Mouse (Mus musculus) myocyte (in vitro differentiated cells): ENCODE data around the gene March7.

Experiments
- POLR2A ChIP-seq: IDR thresholded peaks from one replicate; pipeline ENCODE4 v1.6.1; 2011; ENCODE audit warnings: low read depth, mild to moderate bottlenecking, control low read depth, moderate library complexity; ENCODE audit not compliant: insufficient read length
- POLR2AphosphoS2 ChIP-seq: IDR thresholded peaks from one replicate; pipeline ENCODE4 v1.6.1; 2011; ENCODE audit warnings: low read depth, control low read depth; ENCODE audit not compliant: insufficient read length
- TCF12 ChIP-seq: IDR thresholded peaks from one replicate; pipeline ENCODE4 v1.6.1; 2011; ENCODE audit warnings: mild to moderate bottlenecking, control low read depth; ENCODE audit not compliant: poor library complexity, insufficient read depth, severe bottlenecking

GRCm38 (mm10) chr2:60171786-60172530, 37.7 kb upstream of the March7 start:
- TF ChIP-seq POLR2AphosphoS2 = no peak
- no peak for TF ChIP-seq POLR2A
- no peak for TF ChIP-seq TCF12
